Mouse (Mus musculus) frontal cortex, postnatal 36 days (tissue): Measurements from ENCODE around the gene Cabcoco1.

Experiments
- DNase-seq, 2 experiments: peaks; one replicate each; pipeline ENCODE4 v3.0.0; 2022; ENCODE audit warnings: low spot score in 2 of 2

Gene Cabcoco1

DNA sequence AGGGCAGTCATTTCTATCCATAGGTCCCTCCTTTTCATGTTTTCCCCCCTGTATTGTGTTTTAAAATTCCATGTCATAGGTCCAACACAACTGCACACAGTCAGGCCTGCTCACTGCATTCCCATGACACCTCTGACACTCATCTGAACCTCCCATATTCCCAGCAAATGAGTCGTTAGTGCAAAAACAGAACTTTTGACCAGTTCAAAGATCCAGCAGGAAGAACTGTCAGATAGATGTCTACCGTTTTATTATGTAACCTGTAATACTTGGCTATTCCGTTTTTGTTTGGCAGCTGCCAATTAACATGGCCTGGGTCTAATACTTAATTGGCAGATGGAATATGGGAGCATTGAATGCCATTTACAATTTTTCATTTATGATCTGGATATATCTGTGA is 34.0 kb downstream of the Cabcoco1 start:
- DNase-seq, result no peak

DNA sequence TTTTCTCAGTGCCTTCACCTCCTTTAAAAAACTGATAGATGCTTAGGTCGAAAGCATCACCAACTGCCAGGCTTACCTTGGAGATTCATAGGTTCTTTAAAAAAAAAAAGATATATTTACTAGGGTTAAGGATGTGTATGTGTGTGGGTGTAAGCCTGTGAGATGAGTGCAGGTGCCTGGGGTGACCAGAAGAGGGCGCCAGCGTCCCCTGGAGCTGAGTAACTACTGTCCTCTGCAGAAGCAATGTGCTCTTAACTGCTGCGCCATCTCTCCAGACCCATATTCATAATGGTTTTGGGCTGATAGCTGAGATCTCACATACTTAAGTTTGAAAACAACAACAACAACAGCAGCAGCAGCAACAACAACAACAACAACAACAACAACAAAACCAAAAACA is 35.5 kb downstream of the Cabcoco1 start:
- DNase-seq, result no peak

DNA sequence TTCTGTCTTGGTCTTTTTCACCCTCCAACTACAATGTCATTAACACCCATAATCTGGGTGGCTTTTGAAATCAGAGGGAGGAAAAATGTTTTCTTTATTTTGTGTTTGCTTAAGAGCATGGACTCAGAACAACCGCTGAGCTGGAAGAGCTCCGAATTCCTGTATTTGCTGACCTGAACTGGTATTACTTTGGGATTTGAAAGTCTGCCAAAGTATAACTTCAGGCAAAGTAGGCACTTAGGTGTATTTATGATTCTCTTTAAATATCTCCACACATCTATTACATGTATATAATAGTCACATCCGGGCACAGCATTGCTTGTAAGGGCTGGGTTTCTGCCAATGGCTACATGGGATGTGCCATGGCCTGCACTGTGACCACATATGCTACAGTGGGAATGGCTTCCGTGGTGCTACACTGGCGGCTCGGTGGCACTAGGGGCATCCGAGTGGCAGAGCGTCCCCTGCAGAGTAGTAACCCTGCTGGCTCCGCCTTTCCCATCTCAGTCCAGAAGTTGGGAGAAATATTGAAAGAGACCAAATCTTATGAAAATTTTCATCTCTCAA is 37.0 kb downstream of the Cabcoco1 start:
- no peak for DNase-seq

DNA sequence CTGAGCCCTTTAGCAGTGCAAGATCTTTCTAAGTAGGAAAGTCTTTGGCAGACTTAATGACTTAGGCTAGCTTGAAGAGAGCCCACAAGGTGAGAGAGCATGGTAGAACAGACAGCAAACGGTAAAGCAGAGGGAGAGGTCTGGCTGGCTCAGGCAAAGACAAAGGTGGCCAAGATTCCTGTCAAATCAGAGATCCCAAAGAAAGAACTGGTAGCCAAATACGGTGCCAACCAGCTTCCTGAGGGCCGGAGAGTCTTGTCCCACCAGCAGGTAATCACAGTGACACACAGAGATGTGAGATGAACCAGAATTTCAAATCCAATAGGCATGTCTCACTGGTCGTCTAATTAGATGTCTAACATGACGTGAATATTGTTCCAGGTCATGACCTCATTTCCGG is 40.6 kb downstream of the Cabcoco1 start:
- no peak for DNase-seq

DNA sequence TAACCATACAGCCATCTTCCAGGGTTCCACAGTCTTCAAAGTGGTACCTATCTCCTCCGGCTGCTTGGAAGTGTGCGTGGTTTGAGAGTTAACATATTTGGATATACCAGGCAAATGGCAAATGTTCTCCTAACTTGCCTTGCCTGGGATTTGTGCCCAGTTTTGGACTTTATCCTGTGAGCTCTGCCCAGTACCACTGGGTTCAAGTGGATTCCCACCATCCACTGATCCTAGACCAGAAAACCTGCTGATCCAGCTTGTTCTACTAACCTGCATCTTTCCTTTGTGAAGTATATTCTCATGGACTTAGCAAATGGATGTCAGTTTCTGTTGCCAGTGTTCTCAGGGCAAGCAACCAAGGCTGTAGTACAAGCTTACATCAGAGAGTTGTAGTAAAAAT is 46.5 kb downstream of the Cabcoco1 start:
- no peak for DNase-seq

DNA sequence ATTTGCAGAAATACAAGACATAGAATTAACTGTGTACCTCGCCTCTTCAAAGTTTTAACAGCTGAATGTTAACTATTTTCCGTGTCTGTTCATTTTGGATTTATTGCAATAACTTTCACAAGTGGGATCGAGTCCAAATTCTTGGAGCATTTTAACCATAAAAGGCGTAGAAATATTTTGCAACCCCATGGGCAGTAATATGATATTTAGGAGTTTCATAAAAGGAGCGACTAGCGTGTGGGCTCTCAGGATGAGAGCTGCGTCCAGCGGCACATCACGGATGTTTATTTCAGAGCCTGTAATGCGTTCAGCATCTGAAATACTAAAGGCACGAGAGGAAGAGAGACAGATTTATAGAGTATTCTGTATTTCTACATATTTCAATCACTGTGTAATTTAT is 50.1 kb downstream of the Cabcoco1 start:
- no peak for DNase-seq

DNA sequence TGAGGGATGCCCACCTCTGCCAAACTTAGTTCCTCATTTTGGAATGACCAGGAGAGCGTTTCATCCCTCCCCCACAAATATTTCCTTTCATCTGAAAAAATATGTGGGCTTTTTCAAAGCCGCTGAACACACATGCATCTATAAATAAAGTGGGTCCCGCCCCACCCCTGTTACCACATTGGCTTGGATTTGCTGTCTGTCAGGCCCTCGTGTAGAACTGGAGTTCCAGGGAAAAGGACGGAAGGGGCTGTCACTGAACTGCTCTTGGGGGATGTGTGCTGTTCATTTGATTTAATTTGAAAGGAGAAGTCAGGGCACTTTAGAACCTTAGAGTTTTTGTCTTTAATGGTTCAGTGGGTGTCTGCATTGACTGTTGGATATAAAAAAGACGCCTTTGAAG is 50.9 kb downstream of the Cabcoco1 start:
- DNase-seq, result no peak

DNA sequence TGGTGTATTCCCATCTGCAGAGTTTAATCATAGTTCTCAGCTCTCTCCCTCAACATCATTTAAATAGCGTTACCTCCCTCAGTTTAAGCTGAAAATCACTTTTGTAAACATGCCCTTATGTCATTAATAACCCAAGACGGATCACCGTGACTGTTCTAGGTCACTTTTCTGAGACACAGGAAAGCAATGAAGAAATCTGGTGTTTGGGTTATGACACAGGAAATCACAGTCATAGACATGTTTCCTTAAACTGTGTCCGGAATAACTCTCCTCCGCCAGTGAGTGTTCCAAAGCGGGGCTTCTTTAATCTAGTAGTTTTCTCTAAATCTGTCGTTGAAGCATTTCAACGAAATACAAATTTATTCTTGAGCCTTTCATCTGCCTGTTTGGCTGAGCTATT is 68.9 kb downstream of the Cabcoco1 start:
- no peak for DNase-seq

DNA sequence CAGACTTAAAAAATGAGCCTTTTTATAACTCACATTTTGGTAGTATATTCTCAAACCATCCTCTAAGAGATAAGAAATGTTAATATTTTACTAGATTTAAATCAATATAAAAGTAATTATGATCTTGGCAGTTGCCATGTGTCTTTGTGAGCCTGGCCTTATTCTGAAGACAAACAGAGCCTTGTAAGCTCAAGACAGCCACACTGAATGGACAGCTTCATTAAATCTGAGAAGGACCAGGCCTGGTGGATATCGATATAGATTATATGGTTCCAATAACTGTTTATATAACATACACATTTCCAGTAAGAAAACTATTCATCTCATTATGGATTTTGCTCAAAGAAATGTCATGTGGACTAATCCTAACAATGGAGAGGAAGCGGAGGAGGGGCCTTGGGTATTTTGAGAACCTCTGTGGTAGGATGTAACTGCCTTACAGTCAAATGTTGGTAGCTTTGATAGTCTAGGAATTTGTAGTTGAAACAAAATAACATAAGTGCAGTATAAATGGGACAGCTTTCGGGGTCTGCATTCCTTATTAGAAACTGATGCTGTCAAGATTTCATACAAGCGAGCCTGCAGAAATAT is 75.9 kb downstream of the Cabcoco1 start:
- no peak for DNase-seq

DNA sequence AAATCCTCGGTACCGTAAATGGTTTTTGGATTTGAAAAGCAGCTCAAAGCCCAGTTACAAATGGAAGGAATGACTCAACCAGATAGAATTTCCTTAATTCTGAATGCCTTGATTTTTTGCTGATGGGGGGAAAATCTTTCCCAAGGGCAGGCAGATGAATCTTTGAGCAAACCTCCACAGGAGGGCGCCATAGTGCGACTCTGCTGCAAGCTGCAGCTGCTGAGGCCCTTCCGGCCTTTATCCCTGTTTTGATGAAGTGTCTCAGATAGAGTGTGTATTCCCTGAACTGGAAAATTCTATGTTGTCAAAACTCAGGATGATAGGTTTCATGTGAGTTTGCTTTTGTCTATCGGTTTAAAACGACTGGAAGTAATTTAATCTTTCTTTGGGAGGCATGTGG is 76.8 kb downstream of the Cabcoco1 start:
- DNase-seq, result peak; percentile 69 to 86

DNA sequence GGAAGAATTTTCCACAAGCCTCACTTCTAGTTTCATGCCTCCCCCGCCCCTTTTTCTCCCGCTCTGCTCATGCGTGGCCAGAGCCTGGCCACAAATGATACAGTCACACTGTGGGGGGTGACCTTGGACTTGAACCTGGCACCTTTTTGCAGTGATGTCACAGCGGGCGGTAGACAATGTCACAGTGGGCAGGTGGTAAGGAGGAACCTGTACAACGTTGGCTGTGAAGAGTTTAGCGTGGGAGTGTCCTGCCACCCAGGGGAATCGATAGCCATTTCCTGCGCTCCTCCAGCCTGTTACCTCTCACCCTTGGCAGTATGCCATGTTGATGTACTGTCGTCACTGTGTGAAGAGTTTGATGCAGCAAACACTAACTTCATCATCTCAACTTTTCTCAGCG is 81.9 kb downstream of the Cabcoco1 start:
- DNase-seq, result no peak

DNA sequence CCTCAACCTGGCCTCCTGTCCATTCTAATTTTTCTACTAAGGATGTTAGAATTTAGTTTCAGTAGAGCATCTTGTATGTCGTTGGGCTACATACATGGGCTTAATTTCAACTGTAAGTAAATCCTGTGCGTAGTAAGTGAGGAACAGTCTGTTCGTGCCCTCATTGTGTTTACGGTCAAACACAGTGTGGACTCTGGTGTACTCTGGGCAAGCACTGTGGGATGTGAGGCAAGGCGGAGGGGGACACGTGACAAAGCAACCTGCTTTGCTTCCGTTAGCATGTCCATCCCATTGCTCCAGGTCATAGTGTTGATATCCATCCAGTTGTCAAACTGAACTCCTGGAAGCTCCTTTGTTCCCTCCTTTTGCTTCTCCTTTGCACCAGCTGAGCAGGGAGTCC is 84.7 kb downstream of the Cabcoco1 start:
- no peak for DNase-seq

DNA sequence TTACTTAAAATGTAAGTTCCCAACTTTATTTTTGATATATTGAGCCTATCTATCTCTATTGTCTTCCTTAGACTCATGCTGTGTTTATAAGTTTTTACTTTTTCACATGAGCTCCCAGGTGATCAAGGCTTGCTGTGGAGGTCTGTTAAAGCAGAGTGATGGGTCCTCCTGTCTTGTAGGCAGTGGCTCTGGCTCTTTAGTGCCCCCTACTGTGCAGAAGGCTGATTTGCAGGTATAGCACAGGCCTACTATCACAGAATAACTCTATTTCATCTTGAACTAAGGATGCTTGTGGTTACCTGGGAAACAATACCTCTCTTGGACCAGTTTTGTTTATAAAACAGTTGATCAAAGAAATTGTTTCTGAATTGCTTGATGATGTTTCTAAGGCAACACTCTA is 87.2 kb downstream of the Cabcoco1 start:
- no peak for DNase-seq

DNA sequence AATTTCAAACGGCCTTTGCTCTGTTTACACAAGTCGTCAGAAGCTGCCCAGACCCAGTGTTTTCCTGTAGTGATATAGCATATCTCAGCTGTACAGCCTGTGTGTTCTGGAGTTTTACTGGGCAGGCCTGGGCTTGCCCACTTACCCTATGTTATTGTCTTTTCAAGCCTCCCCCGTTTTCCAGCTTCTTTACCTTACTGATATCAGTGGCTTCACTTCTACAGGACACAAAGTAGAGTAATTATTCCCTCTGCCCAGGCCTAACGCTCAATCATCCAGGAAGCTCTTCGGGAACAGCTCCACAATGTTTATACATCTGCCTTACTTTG is 94.9 kb downstream of the Cabcoco1 start:
- no peak for DNase-seq

DNA sequence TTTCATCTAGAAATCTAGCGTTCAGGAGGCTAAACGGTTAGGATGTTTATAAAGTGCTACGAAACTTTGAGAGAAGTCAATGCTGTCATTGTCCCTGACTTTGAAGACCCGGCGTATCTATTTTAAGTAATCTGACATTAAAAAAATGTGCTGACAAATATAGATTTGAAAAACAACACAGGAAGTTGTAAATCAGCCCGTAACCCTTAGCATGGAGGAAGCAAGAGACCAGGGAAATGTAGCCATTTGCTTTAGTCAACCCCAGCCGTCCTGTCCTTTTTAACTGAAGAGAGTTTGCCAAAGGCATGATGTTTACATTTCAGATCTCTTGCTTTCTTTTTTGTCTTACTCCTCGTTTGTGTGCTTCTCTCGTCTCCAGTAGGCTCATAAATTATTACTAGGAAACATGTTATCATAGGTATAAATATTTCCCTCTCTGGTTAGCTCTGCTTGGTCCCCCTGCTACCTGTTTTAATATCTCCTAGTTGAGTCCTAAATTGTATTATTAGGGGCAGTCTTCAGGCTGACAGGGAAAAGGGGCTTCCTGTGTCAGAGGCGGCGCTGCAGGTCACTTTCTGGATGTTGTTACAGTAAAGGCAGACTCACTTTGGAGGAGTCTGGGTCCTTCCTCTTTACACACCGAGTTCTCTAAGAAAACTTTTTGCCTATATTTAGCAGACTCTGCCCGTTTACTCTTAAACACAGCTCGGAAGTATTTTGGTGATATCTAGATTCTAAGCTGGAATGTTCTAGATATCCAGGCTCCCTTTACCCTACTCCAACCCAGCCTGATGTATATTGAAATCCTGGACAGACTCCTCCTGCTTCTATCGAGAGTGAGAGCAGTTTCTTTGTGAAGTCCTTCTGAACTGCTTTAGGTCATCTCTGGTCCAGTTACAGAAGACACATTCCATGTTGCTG is 95.6 kb downstream of the Cabcoco1 start:
- DNase-seq, result no peak

DNA sequence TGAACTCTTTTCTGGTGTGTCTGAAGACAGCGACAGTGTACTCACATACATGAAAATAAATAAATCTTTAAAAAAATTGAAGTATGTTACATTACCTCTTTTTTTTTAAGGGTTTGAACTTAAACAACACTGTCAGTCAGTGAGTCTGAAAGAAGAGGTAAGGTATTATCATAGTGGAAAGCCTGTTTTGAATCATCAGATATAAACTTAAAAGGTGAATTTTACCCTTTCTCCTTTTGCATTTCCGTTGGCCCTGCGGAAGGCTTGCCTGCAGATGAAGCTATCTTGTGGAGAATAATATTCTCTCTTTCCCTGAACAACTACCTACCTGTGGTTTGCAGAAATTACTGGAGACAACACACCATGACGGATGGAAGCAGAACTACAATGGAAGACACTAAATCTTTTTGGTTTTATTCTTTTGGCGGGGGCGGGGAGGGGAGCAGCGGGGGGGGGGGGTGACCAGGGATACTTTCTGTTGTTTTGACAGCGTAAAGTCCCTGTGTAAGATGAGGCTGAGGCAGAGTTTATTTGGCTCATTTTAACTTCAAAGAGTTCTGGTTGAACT is 96.4 kb downstream of the Cabcoco1 start:
- no peak for DNase-seq

DNA sequence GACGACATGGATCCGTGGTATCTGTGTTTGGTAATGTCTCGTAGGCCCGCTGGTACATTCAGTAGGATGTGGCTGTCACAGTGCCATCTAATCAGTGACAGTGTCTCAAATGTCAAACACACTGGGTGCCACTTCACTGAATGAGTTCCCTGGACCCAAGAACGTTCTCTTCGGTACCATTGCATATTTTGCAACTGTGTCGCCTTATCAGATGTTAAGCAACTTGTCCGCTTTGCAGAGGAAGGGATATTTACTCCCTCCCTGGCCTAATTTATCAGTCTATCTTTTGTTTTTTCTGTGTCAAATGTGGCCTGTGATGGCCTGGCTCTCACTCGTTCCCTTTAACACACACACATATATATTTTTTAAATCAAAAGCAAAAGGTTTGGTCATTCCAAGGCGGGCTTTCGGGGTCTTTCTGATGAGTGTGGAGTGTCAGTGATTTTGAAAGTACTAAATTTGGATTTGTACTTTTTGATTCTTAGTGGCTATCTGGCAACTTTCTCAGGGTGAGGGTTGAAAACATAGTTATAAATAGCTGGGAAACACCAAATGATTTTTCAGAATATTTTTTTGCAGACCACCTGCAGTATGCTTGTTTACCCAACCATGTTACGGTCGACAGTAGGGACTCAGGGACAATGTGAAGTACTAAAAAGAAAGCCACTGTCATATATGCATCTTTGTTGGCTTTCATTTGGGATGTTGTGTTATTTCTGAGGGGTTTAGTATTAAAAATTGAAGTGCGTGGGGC is 97.2 kb downstream of the Cabcoco1 start:
- no peak for DNase-seq

DNA sequence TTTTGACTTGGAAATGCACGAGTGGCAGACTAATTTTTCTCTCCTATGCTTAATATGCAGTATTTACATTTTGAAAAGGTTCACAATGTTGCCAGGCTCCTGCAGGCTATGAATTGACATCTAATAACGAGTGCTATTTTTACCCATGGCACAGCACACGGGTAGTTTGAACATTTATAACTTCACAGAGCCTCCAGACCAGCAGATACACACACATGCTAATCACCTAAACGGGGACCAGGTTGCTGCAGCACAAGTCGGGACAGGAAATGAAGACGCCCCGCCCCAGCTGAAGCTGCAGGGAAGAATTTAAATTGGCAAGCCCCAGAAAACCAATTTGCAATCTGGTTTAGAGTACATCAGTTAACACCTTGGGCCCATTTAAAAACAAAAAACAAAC is 98.6 kb downstream of the Cabcoco1 start:
- no peak for DNase-seq

DNA sequence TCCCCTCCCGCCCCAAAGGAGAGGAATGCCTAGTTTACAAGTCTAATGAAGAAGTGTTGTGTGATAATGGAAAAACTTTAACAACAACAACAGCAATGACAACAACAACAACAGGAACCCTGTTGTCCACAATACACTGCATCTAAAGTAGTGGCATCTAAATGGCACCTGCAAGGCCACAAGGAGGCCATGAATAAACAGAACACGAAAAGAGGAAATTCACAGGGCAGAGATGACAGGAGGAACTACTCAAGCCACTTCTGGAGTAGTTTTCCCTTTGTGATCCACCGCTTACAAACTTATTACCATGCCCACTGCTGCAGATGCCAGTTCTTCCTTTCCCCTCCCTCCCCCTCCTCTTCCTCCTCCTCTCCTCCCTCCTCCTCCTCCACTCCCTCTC is 99.0 kb downstream of the Cabcoco1 start:
- DNase-seq, result no peak

DNA sequence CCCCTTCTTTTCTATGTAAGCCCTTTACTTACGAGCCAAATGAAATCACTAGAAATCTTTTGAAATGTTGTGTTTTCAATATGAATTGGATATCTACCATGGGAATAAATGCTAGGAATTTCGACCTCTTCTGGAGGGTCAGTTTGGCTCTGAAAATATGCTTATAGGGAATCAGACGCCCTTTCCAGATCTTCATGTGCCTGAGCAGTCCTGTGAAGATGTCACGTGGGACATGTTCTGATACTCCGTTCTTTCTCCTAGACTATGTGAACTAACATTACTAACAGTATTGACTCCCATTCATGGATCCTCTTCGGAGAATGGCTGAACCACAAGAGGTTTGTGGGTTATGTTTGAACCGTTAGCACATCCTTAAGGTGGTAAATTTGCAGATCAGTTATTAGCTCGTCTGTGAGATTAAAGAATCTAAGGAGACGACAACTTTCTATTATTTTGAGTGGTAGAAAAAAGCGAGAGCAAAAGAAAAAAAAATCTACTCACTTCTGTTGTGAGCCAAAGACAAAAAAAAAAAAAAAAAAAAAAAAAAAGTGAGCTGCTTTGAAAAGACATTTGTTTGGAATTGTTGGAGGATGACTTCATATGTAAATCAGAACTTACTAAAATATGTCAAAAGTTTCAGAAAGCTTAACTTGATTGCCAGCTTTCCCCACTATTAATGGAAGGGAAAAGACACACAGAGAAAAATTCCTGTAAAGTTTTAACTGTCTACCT is 99.6 kb downstream of the Cabcoco1 start:
- DNase-seq, result no peak

DNA sequence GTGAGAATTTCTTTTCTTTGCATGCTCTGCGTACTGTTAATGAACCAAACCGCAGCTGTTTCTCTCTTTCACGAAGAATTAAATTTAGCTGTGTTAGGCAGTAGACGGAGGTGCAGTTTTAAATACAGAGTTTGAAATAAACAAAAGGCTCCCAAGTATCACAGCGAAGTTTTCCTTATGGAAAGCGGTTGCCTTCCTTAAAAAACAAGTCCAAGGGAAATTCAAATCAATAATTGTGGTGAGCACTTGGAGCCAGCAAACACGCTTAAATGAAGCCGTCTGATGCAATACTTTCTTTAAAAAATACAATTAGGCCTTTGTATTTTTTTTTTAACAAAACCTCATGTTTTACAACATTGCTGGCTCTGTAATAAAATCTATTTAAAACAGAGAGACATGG is 101.2 kb downstream of the Cabcoco1 start:
- no peak for DNase-seq

DNA sequence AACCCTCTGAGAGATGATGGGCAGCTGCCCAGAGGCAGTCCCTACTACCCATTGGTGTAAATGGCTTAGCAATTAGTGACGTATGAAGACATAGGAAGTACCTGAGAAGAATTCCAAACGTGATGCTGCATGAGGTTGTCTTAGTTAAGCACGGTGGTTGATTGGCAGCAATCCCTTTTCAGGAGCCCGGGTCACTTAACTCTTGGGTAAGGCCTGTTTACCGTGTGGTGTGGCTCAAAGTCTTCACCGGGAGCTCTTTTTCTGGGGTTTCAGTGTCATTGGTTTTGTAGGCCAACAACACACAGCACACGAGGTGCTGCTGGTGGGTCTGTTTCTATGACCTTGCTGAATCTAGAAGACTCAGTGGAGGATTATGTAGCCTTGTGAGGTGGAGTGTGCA is 105.9 kb downstream of the Cabcoco1 start:
- DNase-seq, result no peak
